Mouse (Mus musculus) neural tube, embryonic 13.5 days (tissue): ENCODE measurements around the gene Styx. TPM values are rescaled to one million over a fixed set of nuclear protein-coding genes. Genes with fewer than 3 reads are reported as not detected.
A peak's percentile ranks its signal among the peaks of the same experiment; 100 is the strongest.

Experiments
- ATAC-seq: fragments of 200-750 bp; cut with Nextera tagmentation; 2 replicates; pipeline ENCODE4 v1.8.0; 2017; ENCODE audit warnings: low read depth, mild to moderate bottlenecking, moderate TSS enrichment, moderate library complexity
- H3K27ac ChIP-seq: fragments of 300-500 bp; sonication (generic); replicated peaks from 2 replicates; pipeline ENCODE4 v1.5.1; 2015; ENCODE audit warnings: moderate library complexity, mild to moderate bottlenecking, inconsistent platforms
- H3K27me3 ChIP-seq: fragments of 300-500 bp; sonication (generic); 2 replicates; pipeline ENCODE4 v1.6.1; 2015; ENCODE audit warnings: mild to moderate bottlenecking, inconsistent platforms
- H3K36me3 ChIP-seq: fragments of 300-500 bp; sonication (generic); 2 replicates; pipeline ENCODE4 v1.6.1; 2015; ENCODE audit warnings: mild to moderate bottlenecking, inconsistent platforms
- H3K4me1 ChIP-seq: fragments of 300-500 bp; sonication (generic); replicated peaks from 2 replicates; pipeline ENCODE4 v1.6.1; 2015; ENCODE audit warnings: inconsistent platforms
- H3K4me2 ChIP-seq: fragments of 300-500 bp; sonication (generic); 2 replicates; pipeline ENCODE4 v1.6.1; 2015; ENCODE audit warnings: inconsistent platforms, mild to moderate bottlenecking, moderate library complexity
- H3K4me3 ChIP-seq: fragments of 300-500 bp; sonication (generic); 2 replicates; pipeline ENCODE4 v1.5.1; 2015; ENCODE audit warnings: mild to moderate bottlenecking, inconsistent platforms
- H3K9ac ChIP-seq: fragments of 300-500 bp; sonication (generic); 2 replicates; pipeline ENCODE4 v1.6.1; 2015; ENCODE audit warnings: moderate library complexity, mild to moderate bottlenecking, inconsistent platforms
- H3K9me3 ChIP-seq: fragments of 300-500 bp; sonication (generic); 2 replicates; pipeline ENCODE4 v1.6.1; 2016; ENCODE audit warnings: inconsistent platforms
- WGBS: fragments of 180-500 bp; shearing (Covaris S2); methylation state at CpG from one replicate; pipeline ENCODE4 v1.1.7; 2015; 5-methylcytosine and 5-hydroxymethylcytosine counted together
- polyA plus RNA-seq: library from polyadenylated mRNA; unstranded; fragments of >200 nt; fragmentation: Nextera tagmentation; extraction: Ambion mirVana; gene quantifications from 2 replicates; pipeline ENCODE4 v1.2.1, GENCODE M21; 2015

The Styx gene
- polyA plus RNA-seq, 1 experiment from 2014 or later: 68.3 TPM

- Histone ChIP-seq H3K4me2 (no peak overlapping the region), H3K4me3 (no peak overlapping the region), H3K27me3 (no peaks in the 10 kb centered on the region), H3K9ac (no peak overlapping the region), H3K27ac (no peak overlapping the region), H3K4me1 (peaks cover 9% of the 10 kb centered on the region; the same call in 1 of the 2 replicates), H3K9me3 (no peaks in the 10 kb centered on the region), H3K36me3 (no peaks in the 10 kb centered on the region)
- 61% methylated on average over 3 of the region's 3 CpGs for WGBS
- no peak for ATAC-seq
These were observed 95.9 kb downstream of the Styx start for GRCm38 (mm10) chr14:45446777-45447176.

- H3K27ac ChIP-seq: no peak overlapping the region
- H3K36me3 ChIP-seq: no peaks in the 10 kb centered on the region
- no peak for ATAC-seq
- H3K9ac ChIP-seq: no peak overlapping the region
- WGBS: 32% methylated on average over 2 of the region's 2 CpGs
- H3K4me1 ChIP-seq: peaks cover 29% of the 10 kb centered on the region
- H3K4me3 ChIP-seq: no peak overlapping the region
- no peak overlapping the region for H3K4me2 ChIP-seq
- H3K9me3 ChIP-seq: no peaks in the 10 kb centered on the region
- H3K27me3 ChIP-seq: no peaks in the 10 kb centered on the region
These were observed 100.2 kb downstream of the Styx start for GRCm38 (mm10) chr14:45451090-45451489.

- no peak overlapping the region for H3K4me3 ChIP-seq
- no peaks in the 10 kb centered on the region for H3K27me3 ChIP-seq
- no peak overlapping the region for H3K9ac ChIP-seq
- H3K4me2 ChIP-seq: no peak overlapping the region
- no peaks in the 10 kb centered on the region for H3K9me3 ChIP-seq
- no peak overlapping the region for H3K27ac ChIP-seq
- WGBS: 41% methylated on average over 4 of the region's 4 CpGs
- peaks cover 37% of the 10 kb centered on the region for H3K4me1 ChIP-seq
- H3K36me3 ChIP-seq: no peaks in the 10 kb centered on the region
- ATAC-seq: no peak
These were observed 101.3 kb downstream of the Styx start for GRCm38 (mm10) chr14:45452148-45452547.

- no peak overlapping the region for H3K4me2 ChIP-seq
- ATAC-seq: no peak
- peaks cover 38% of the 10 kb centered on the region for H3K4me1 ChIP-seq
- no peak overlapping the region for H3K4me3 ChIP-seq
- no peaks in the 10 kb centered on the region for H3K36me3 ChIP-seq
- WGBS: 22% methylated on average over 11 of the region's 11 CpGs
- no peaks in the 10 kb centered on the region for H3K9me3 ChIP-seq
- no peaks in the 10 kb centered on the region for H3K27me3 ChIP-seq
- 0 out of 2 replicates have a peak overlapping the region, but pooled peaks have one; percentile 28 for H3K27ac ChIP-seq
- no peak overlapping the region for H3K9ac ChIP-seq
These were observed 102.1 kb downstream of the Styx start for GRCm38 (mm10) chr14:45452861-45453512.

- Histone ChIP-seq H3K4me3 (no peak overlapping the region), H3K4me2 (no peak overlapping the region), H3K4me1 (peaks cover 38% of the 10 kb centered on the region), H3K9me3 (no peaks in the 10 kb centered on the region), H3K36me3 (peaks cover 5% of the 10 kb centered on the region; the same call in 1 of the 2 replicates), H3K27me3 (no peaks in the 10 kb centered on the region), H3K9ac (no peak overlapping the region), H3K27ac (0 out of 2 replicates have a peak overlapping the region, but pooled peaks have one; percentile 28)
- WGBS: 69% methylated on average over 5 of the region's 5 CpGs
- ATAC-seq: no peak
These were observed 102.8 kb downstream of the Styx start for GRCm38 (mm10) chr14:45453538-45454233.

- H3K27ac ChIP-seq: peak overlapping the region; percentile 62
- H3K9ac ChIP-seq: no peak overlapping the region
- WGBS: 71% methylated on average over 12 of the region's 12 CpGs
- 0 out of 2 replicates have a peak, but pooled peaks have one; percentile 6 for ATAC-seq
- H3K9me3 ChIP-seq: no peaks in the 10 kb centered on the region
- peaks cover 38% of the 10 kb centered on the region for H3K4me1 ChIP-seq
- H3K36me3 ChIP-seq: peaks cover 21% of the 10 kb centered on the region
- no peak overlapping the region for H3K4me3 ChIP-seq
- no peak overlapping the region for H3K4me2 ChIP-seq
- H3K27me3 ChIP-seq: no peaks in the 10 kb centered on the region
These were observed 105.0 kb downstream of the Styx start for GRCm38 (mm10) chr14:45455651-45456501.

- Histone ChIP-seq H3K4me3 (no peak overlapping the region), H3K27ac (peak overlapping the region; percentile 62), H3K9me3 (no peaks in the 10 kb centered on the region), H3K9ac (no peak overlapping the region), H3K36me3 (peaks cover 25% of the 10 kb centered on the region), H3K27me3 (no peaks in the 10 kb centered on the region), H3K4me1 (peaks cover 35% of the 10 kb centered on the region), H3K4me2 (no peak overlapping the region)
- WGBS: 0% methylated on average over 1 of the region's 1 CpGs
- 0 out of 2 replicates have a peak, but pooled peaks have one; percentile 9 for ATAC-seq
These were observed 105.6 kb downstream of the Styx start for GRCm38 (mm10) chr14:45456502-45456846.

GRCm38 (mm10) chr14:45457003-45457402, 106.1 kb downstream of the Styx start:
- H3K9me3 ChIP-seq: no peaks in the 10 kb centered on the region
- no peaks in the 10 kb centered on the region for H3K27me3 ChIP-seq
- no peak overlapping the region for H3K9ac ChIP-seq
- no peak overlapping the region for H3K4me3 ChIP-seq
- H3K4me2 ChIP-seq: no peak overlapping the region
- peak overlapping the region; percentile 49; the same call in 1 of the 2 replicates for H3K27ac ChIP-seq
- no peak for ATAC-seq
- WGBS: 79% methylated on average over 9 of the region's 9 CpGs
- peaks cover 32% of the 10 kb centered on the region for H3K4me1 ChIP-seq
- peaks cover 31% of the 10 kb centered on the region for H3K36me3 ChIP-seq

GRCm38 (mm10) chr14:45459877-45460276, 109.0 kb downstream of the Styx start:
- Histone ChIP-seq H3K36me3 (peaks cover 38% of the 10 kb centered on the region), H3K9ac (no peak overlapping the region), H3K4me3 (no peak overlapping the region), H3K4me2 (no peak overlapping the region), H3K27ac (no peak overlapping the region), H3K4me1 (peaks cover 38% of the 10 kb centered on the region), H3K27me3 (no peaks in the 10 kb centered on the region), H3K9me3 (no peaks in the 10 kb centered on the region)
- ATAC-seq: no peak
- WGBS: 92% methylated on average over 14 of the region's 14 CpGs

- Histone ChIP-seq H3K36me3 (peaks cover 42% of the 10 kb centered on the region), H3K27me3 (no peaks in the 10 kb centered on the region), H3K4me1 (peaks cover 38% of the 10 kb centered on the region), H3K4me2 (no peak overlapping the region), H3K4me3 (no peak overlapping the region), H3K9ac (no peak overlapping the region), H3K27ac (no peak overlapping the region), H3K9me3 (no peaks in the 10 kb centered on the region)
- ATAC-seq: no peak
- 89% methylated on average over 10 of the region's 10 CpGs for WGBS
These were observed 109.6 kb downstream of the Styx start for GRCm38 (mm10) chr14:45460491-45460890.

- peak; percentile 54; the same call in 1 of the 2 replicates for ATAC-seq
- H3K9me3 ChIP-seq: no peaks in the 10 kb centered on the region
- H3K4me2 ChIP-seq: no peak overlapping the region
- WGBS: 63% methylated on average over 6 of the region's 6 CpGs
- H3K27ac ChIP-seq: peak overlapping the region; percentile 47
- H3K9ac ChIP-seq: no peak overlapping the region
- H3K36me3 ChIP-seq: peaks cover 56% of the 10 kb centered on the region
- H3K4me1 ChIP-seq: peaks cover 28% of the 10 kb centered on the region
- no peaks in the 10 kb centered on the region for H3K27me3 ChIP-seq
- no peak overlapping the region for H3K4me3 ChIP-seq
These were observed 111.1 kb downstream of the Styx start for GRCm38 (mm10) chr14:45461945-45462344.

- Histone ChIP-seq H3K4me2 (no peak overlapping the region), H3K9ac (peak overlapping the region; percentile 58; the same call in 1 of the 2 replicates), H3K9me3 (no peaks in the 10 kb centered on the region), H3K4me3 (no peak overlapping the region), H3K36me3 (peaks cover 61% of the 10 kb centered on the region), H3K27me3 (no peaks in the 10 kb centered on the region), H3K27ac (peak overlapping the region; percentile 80), H3K4me1 (peaks cover 25% of the 10 kb centered on the region)
- ATAC-seq: peak; percentile 90
- 19% methylated on average over 6 of the region's 6 CpGs for WGBS
These were observed 111.5 kb downstream of the Styx start for GRCm38 (mm10) chr14:45462374-45462773.
